Mouse (Mus musculus) hindbrain, embryonic 14.5 days (tissue): ENCODE results near the gene Lcmt1. TPM values are rescaled to one million over a fixed set of nuclear protein-coding genes. Genes with fewer than 3 reads are reported as not detected.

Experiments
- ATAC-seq: fragments of 200-750 bp; cut with Nextera tagmentation; 2 replicates; pipeline ENCODE4 v1.8.0; 2017; ENCODE audit warnings: moderate number of reproducible peaks, mild to moderate bottlenecking, moderate TSS enrichment, moderate library complexity; ENCODE audit not compliant: low FRiP score
- DNase-seq: peaks from one replicate; pipeline ENCODE4 v3.0.0-alpha.2; 2015; ENCODE audit warnings: low spot score
- H3K27ac ChIP-seq: fragments of 300-500 bp; sonication (generic); 2 replicates; pipeline ENCODE4 v1.5.1; 2014; ENCODE audit warnings: mild to moderate bottlenecking, moderate library complexity
- H3K27me3 ChIP-seq: fragments of 300-500 bp; sonication (generic); 2 replicates; pipeline ENCODE4 v1.6.1; 2014; ENCODE audit warnings: mild to moderate bottlenecking, low read length, mixed read lengths; ENCODE audit not compliant: control insufficient read depth, insufficient read depth
- H3K36me3 ChIP-seq: fragments of 300-500 bp; sonication (generic); replicated peaks from 2 replicates; pipeline ENCODE4 v1.6.1; 2014; ENCODE audit not compliant: control insufficient read depth, insufficient read depth
- H3K4me1 ChIP-seq: fragments of 300-500 bp; sonication (generic); replicated peaks from 2 replicates; pipeline ENCODE4 v1.6.1; 2014; ENCODE audit warnings: antibody characterized with exemption, low read length, mixed read lengths; ENCODE audit not compliant: control insufficient read depth, insufficient read depth
- H3K4me2 ChIP-seq: fragments of 300-500 bp; sonication (generic); replicated peaks from 2 replicates; pipeline ENCODE4 v1.6.1; 2014; ENCODE audit warnings: mild to moderate bottlenecking, moderate library complexity
- H3K4me3 ChIP-seq: fragments of 300-500 bp; sonication (generic); replicated peaks from 2 replicates; pipeline ENCODE4 v1.5.1; 2014; ENCODE audit warnings: mild to moderate bottlenecking, low read length
- H3K9ac ChIP-seq: fragments of 300-500 bp; sonication (generic); 2 replicates; pipeline ENCODE4 v1.6.1; 2014
- H3K9me3 ChIP-seq: fragments of 300-500 bp; sonication (generic); 2 replicates; pipeline ENCODE4 v1.6.1; 2016; ENCODE audit warnings: low read length; ENCODE audit not compliant: control insufficient read depth
- WGBS: fragments of 180-500 bp; shearing (Covaris S2); extraction: QIAGEN DNeasy Blood & Tissue Kit; methylation state at CpG from one replicate; pipeline ENCODE4 v1.1.7; 2014; 5-methylcytosine and 5-hydroxymethylcytosine counted together
- polyA plus RNA-seq: library from polyadenylated mRNA; unstranded; fragments of >200 nt; fragmentation: Nextera tagmentation; extraction: Ambion mirVana; gene quantifications from 2 replicates; pipeline ENCODE4 v1.2.1, GENCODE M21; 2014

Lcmt1 gene
- polyA plus RNA-seq, 1 experiment from 2014 or later = 106 TPM

GRCm38 (mm10) chr7:123406988-123407387 lies 37.4 kb downstream of the Lcmt1 start:
- H3K36me3 ChIP-seq = peaks cover 82% of the 10 kb centered on the region
- WGBS = 84% methylated on average over 4 of the region's 4 CpGs
- ATAC-seq (no peak), DNase-seq (no peak)
- H3K4me3 ChIP-seq = no peak overlapping the region
- no peaks in the 10 kb centered on the region for H3K27me3 ChIP-seq
- H3K9ac ChIP-seq = no peak overlapping the region
- no peak overlapping the region for H3K4me2 ChIP-seq
- H3K27ac ChIP-seq = no peak overlapping the region
- no peaks in the 10 kb centered on the region for H3K9me3 ChIP-seq
- no peaks in the 10 kb centered on the region for H3K4me1 ChIP-seq

GRCm38 (mm10) chr7:123410502-123410901 lies 40.9 kb downstream of the Lcmt1 start:
- WGBS = 94% methylated on average over 7 of the region's 7 CpGs
- DNase-seq (no peak), ATAC-seq (no peak)
- Histone ChIP-seq H3K27ac (no peak overlapping the region), H3K27me3 (no peaks in the 10 kb centered on the region), H3K36me3 (peaks cover 68% of the 10 kb centered on the region), H3K9me3 (no peaks in the 10 kb centered on the region), H3K4me1 (no peaks in the 10 kb centered on the region), H3K4me3 (no peak overlapping the region), H3K4me2 (no peak overlapping the region), H3K9ac (no peak overlapping the region)

GRCm38 (mm10) chr7:123411109-123411508 lies 41.5 kb downstream of the Lcmt1 start:
- Histone ChIP-seq H3K36me3 (peaks cover 62% of the 10 kb centered on the region), H3K27me3 (no peaks in the 10 kb centered on the region), H3K4me1 (no peaks in the 10 kb centered on the region), H3K27ac (no peak overlapping the region), H3K4me2 (no peak overlapping the region), H3K9me3 (no peaks in the 10 kb centered on the region), H3K4me3 (no peak overlapping the region), H3K9ac (no peak overlapping the region)
- ATAC-seq = no peak
- 100% methylated on average over 1 of the region's 1 CpGs for WGBS
- DNase-seq = no peak

- ATAC-seq (no peak), DNase-seq (no peak)
- H3K27ac ChIP-seq = no peak overlapping the region
- H3K36me3 ChIP-seq = peaks cover 52% of the 10 kb centered on the region
- WGBS = 80% methylated on average over 3 of the region's 3 CpGs
- H3K9ac ChIP-seq = no peak overlapping the region
- no peaks in the 10 kb centered on the region for H3K9me3 ChIP-seq
- H3K27me3 ChIP-seq = no peaks in the 10 kb centered on the region
- no peak overlapping the region for H3K4me3 ChIP-seq
- no peaks in the 10 kb centered on the region for H3K4me1 ChIP-seq
- no peak overlapping the region for H3K4me2 ChIP-seq
Measured at GRCm38 (mm10) chr7:123412143-123412542, 42.6 kb downstream of the Lcmt1 start.

- 84% methylated on average over 4 of the region's 4 CpGs for WGBS
- ATAC-seq (no peak), DNase-seq (no peak)
- H3K27ac ChIP-seq = no peak overlapping the region
- no peak overlapping the region for H3K4me3 ChIP-seq
- no peak overlapping the region for H3K4me2 ChIP-seq
- H3K9me3 ChIP-seq = no peaks in the 10 kb centered on the region
- H3K4me1 ChIP-seq = no peaks in the 10 kb centered on the region
- no peak overlapping the region for H3K9ac ChIP-seq
- H3K27me3 ChIP-seq = no peaks in the 10 kb centered on the region
- H3K36me3 ChIP-seq = peaks cover 57% of the 10 kb centered on the region
Measured at GRCm38 (mm10) chr7:123416803-123417202, 47.2 kb downstream of the Lcmt1 start.

- WGBS = 85% methylated on average over 3 of the region's 3 CpGs
- H3K9ac ChIP-seq = no peak overlapping the region
- no peaks in the 10 kb centered on the region for H3K9me3 ChIP-seq
- no peaks in the 10 kb centered on the region for H3K27me3 ChIP-seq
- peaks cover 60% of the 10 kb centered on the region for H3K36me3 ChIP-seq
- H3K27ac ChIP-seq = no peak overlapping the region
- H3K4me1 ChIP-seq = no peaks in the 10 kb centered on the region
- H3K4me3 ChIP-seq = no peak overlapping the region
- DNase-seq (no peak), ATAC-seq (no peak)
- H3K4me2 ChIP-seq = no peak overlapping the region
Measured at GRCm38 (mm10) chr7:123417661-123418060, 48.1 kb downstream of the Lcmt1 start.

GRCm38 (mm10) chr7:123419984-123420383 lies 50.4 kb downstream of the Lcmt1 start:
- Histone ChIP-seq H3K9me3 (no peaks in the 10 kb centered on the region), H3K4me1 (no peaks in the 10 kb centered on the region), H3K4me2 (no peak overlapping the region), H3K36me3 (peaks cover 70% of the 10 kb centered on the region), H3K27ac (no peak overlapping the region), H3K4me3 (no peak overlapping the region), H3K27me3 (no peaks in the 10 kb centered on the region), H3K9ac (no peak overlapping the region)
- DNase-seq (no peak), ATAC-seq (no peak)
- WGBS = 92% methylated on average over 4 of the region's 4 CpGs

- no peaks in the 10 kb centered on the region for H3K27me3 ChIP-seq
- DNase-seq (no peak), ATAC-seq (no peak)
- 97% methylated on average over 3 of the region's 3 CpGs for WGBS
- no peak overlapping the region for H3K27ac ChIP-seq
- peaks cover 77% of the 10 kb centered on the region for H3K36me3 ChIP-seq
- H3K4me2 ChIP-seq = no peak overlapping the region
- no peak overlapping the region for H3K4me3 ChIP-seq
- no peak overlapping the region for H3K9ac ChIP-seq
- no peaks in the 10 kb centered on the region for H3K4me1 ChIP-seq
- no peaks in the 10 kb centered on the region for H3K9me3 ChIP-seq
Measured at GRCm38 (mm10) chr7:123421958-123422357, 52.4 kb downstream of the Lcmt1 start.

GRCm38 (mm10) chr7:123424281-123424680 lies 54.7 kb downstream of the Lcmt1 start:
- Histone ChIP-seq H3K27me3 (no peaks in the 10 kb centered on the region), H3K36me3 (peaks cover 75% of the 10 kb centered on the region)

GRCm38 (mm10) chr7:123425134-123425757 lies 55.7 kb downstream of the Lcmt1 start:
- H3K27ac ChIP-seq = no peak overlapping the region
- peaks cover 76% of the 10 kb centered on the region for H3K36me3 ChIP-seq
- ATAC-seq = no peak
- no peak overlapping the region for H3K9ac ChIP-seq
- H3K9me3 ChIP-seq = no peaks in the 10 kb centered on the region
- H3K4me2 ChIP-seq = no peak overlapping the region
- no peaks in the 10 kb centered on the region for H3K4me1 ChIP-seq
- no peak for DNase-seq
- H3K27me3 ChIP-seq = no peaks in the 10 kb centered on the region
- H3K4me3 ChIP-seq = no peak overlapping the region
- WGBS = 89% methylated on average over 6 of the region's 6 CpGs

More at GRCm38 (mm10) chr7:123424281-123424680, 54.7 kb downstream of the Lcmt1 start:
- Histone ChIP-seq H3K27ac (no peak overlapping the region), H3K4me2 (no peak overlapping the region), H3K9ac (no peak overlapping the region), H3K4me1 (no peaks in the 10 kb centered on the region), H3K9me3 (no peaks in the 10 kb centered on the region), H3K4me3 (no peak overlapping the region)
- no peak for DNase-seq
- 97% methylated on average over 6 of the region's 6 CpGs for WGBS
- no peak for ATAC-seq
